Mouse (Mus musculus): ENCODE results near the gene Unc50. TPM values are rescaled to one million over a fixed set of nuclear protein-coding genes. Genes with fewer than 3 reads are reported as not detected.

The Unc50 gene
- total and polyA plus RNA-seq, 3 experiments = 41.8 to 75.5 (median 58.5) TPM

DNA sequence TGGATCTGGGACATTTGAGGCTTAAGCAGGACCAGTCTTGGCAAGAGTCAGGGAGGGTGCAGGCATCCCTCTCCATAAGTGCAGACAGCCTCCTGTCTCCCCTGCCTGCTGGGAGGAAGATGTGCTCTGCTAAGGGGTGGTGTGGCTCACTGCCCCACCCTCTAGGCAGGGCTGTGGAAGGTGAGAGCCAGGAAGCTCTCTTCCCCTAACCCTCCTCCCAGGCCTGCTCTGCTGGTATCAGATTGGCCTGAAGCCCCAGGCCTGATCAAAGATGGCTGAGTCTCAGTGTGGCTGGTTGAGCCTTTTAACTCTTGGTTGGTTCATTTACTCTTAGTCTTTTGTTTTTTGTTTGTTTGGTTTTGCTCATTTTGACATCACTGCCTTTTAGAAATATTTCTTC lies 20.3 kb upstream of the Unc50 start:
- peaks cover 0 to 16% of the 10 kb centered on the region in 2 experiments for H3K36me3 ChIP-seq (replicated peaks in 1 of 2; ENCODE audit: control insufficient read depth in 1 of 2, insufficient read depth in 1 of 2, low read length in 1 of 2)
- H3K9ac ChIP-seq (ENCODE audit: insufficient read depth, low read depth) = no peak overlapping the region
- dilution Hi-C loops (cut with MboI; ENCODE audit: extremely low pct_ligation_motif_present, extremely low pct_unique_long_range_greater_than_20kb, low sequenced_read_pairs) (no loop called here), in situ Hi-C loops (cut with MboI; ENCODE audit: low pct_ligation_motif_present, low pct_unique_long_range_greater_than_20kb, low sequenced_read_pairs) (no loop called here)
- H3K4me2 ChIP-seq (ENCODE audit: insufficient read depth, low read depth, poor library complexity, severe bottlenecking) = no peak overlapping the region
- peaks cover 17 to 44% of the 10 kb centered on the region in 2 experiments for H3K4me1 ChIP-seq (ENCODE audit: control insufficient read depth in 1 of 2, insufficient read depth in 2 of 2)
- TF ChIP-seq KAT2A (IDR thresholded peaks at IDR 0.05; ENCODE audit: insufficient replicate concordance, low read length) (no peak), POLR2A (IDR thresholded peaks at IDR 0.05; ENCODE audit: low read depth, low read length) (no peak), ZKSCAN1 (IDR thresholded peaks at IDR 0.05; ENCODE audit: borderline replicate concordance, low read depth, low read length) (no peak), SIN3A (IDR thresholded peaks at IDR 0.05; ENCODE audit: low read length) (no peak), USF2 (conservative IDR thresholded peaks at IDR 0.05; ENCODE audit: low read depth, low read length) (no peak), MXI1 (IDR thresholded peaks at IDR 0.05; ENCODE audit: low read depth, low read length) (no peak), MYC (IDR thresholded peaks at IDR 0.05; ENCODE audit: low read depth, low read length) (no peak), HCFC1 (IDR thresholded peaks at IDR 0.05; ENCODE audit: low read depth, low read length) (no peak), UBTF (IDR thresholded peaks at IDR 0.05; ENCODE audit: low read depth, low read length) (no peak), BHLHE40 (IDR thresholded peaks at IDR 0.05; ENCODE audit: low read depth, low read length) (no peak), SMC3 (IDR thresholded peaks at IDR 0.05; ENCODE audit: low read depth, low read length) (no peak), RCOR1 (conservative IDR thresholded peaks at IDR 0.05; ENCODE audit: low read depth, low read length) (no peak), ZMIZ1 (IDR thresholded peaks at IDR 0.05; ENCODE audit: low read depth, low read length) (no peak), JUND (conservative IDR thresholded peaks at IDR 0.05; ENCODE audit: low read depth, low read length) (no peak), NELFE (IDR thresholded peaks at IDR 0.05; ENCODE audit: low read depth, low read length) (no peak), PAX5 (IDR thresholded peaks at IDR 0.05; ENCODE audit: low read length) (no peak), ELF1 (IDR thresholded peaks at IDR 0.05; ENCODE audit: low read depth, low read length) (no peak), USF1 (IDR thresholded peaks at IDR 0.05; ENCODE audit: low read depth, low read length) (no peak), E2F4 (IDR thresholded peaks at IDR 0.05; ENCODE audit: insufficient replicate concordance, low read depth, low read length) (no peak)
- H3K27ac ChIP-seq (ENCODE audit: insufficient read depth, low read depth) = no peak overlapping the region
- H3K79me2 ChIP-seq (replicated peaks; ENCODE audit: control insufficient read depth, extremely low read depth, insufficient read depth, poor library complexity, severe bottlenecking) = no peaks in the 10 kb centered on the region
- no peak overlapping the region for H3K4me3 ChIP-seq (replicated peaks in 1 of 3; ENCODE audit: low read depth in 2 of 3, low read length in 2 of 3, poor library complexity in 1 of 3)
- H3K9me3 ChIP-seq (replicated peaks; ENCODE audit: low read length) = no peaks in the 10 kb centered on the region
- no peaks in the 10 kb centered on the region for H3K27me3 ChIP-seq (replicated peaks)
- no peak for DNase-seq (ENCODE audit: extremely low read depth)

DNA sequence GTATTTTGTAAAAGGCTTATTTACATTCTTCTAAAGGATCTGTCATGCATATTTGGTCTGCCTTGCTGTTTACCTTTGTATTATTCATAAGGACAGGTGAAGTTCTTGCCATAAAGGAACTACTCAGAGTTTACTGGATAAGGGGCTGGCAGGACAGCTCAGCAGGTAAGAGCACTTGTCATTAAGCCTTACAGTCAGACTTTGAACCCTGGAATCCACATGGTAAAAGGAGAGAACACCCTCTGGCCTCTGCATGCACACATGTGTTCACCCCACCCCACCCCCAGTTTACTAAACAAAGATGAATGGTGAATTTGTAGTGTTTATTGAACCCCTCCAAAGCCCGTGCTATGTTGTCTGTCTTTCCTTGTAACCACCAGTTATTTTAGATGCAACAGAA lies 14.5 kb upstream of the Unc50 start:
- in situ Hi-C loops (cut with MboI; ENCODE audit: low pct_ligation_motif_present, low pct_unique_long_range_greater_than_20kb, low sequenced_read_pairs) = no loop called here
- Histone ChIP-seq H3K36me3 (replicated peaks in 1 of 2; ENCODE audit: control insufficient read depth in 1 of 2, insufficient read depth in 1 of 2, low read length in 1 of 2) (peaks cover 25 to 45% of the 10 kb centered on the region in 2 experiments), H3K79me2 (replicated peaks; ENCODE audit: control insufficient read depth, extremely low read depth, insufficient read depth, poor library complexity, severe bottlenecking) (no peaks in the 10 kb centered on the region; the same call in 1 of the 2 replicates), H3K9ac (ENCODE audit: insufficient read depth, low read depth) (no peak overlapping the region), H3K27ac (ENCODE audit: insufficient read depth, low read depth) (no peak overlapping the region), H3K4me1 (ENCODE audit: control insufficient read depth in 1 of 2, insufficient read depth in 2 of 2) (no peaks in the 10 kb centered on the region), H3K27me3 (replicated peaks) (no peaks in the 10 kb centered on the region), H3K9me3 (replicated peaks; ENCODE audit: low read length) (peaks cover 3% of the 10 kb centered on the region), H3K4me2 (ENCODE audit: insufficient read depth, low read depth, poor library complexity, severe bottlenecking) (no peak overlapping the region), H3K4me3 (replicated peaks in 1 of 3; ENCODE audit: low read depth in 2 of 3, low read length in 2 of 3, poor library complexity in 1 of 3) (no peak overlapping the region)
- no peak for DNase-seq (ENCODE audit: extremely low read depth)
- no peak for TF ChIP-seq MAX (IDR thresholded peaks at IDR 0.05; ENCODE audit: low read length)
- dilution Hi-C loops (cut with MboI; ENCODE audit: extremely low pct_ligation_motif_present, extremely low pct_unique_long_range_greater_than_20kb, low sequenced_read_pairs) = no loop called here

All from CH12.LX (cell line).